Mouse (Mus musculus) layer of hippocampus, postnatal 36 days (tissue): ENCODE measurements around the gene Gm6337. TPM values are rescaled to one million over a fixed set of nuclear protein-coding genes. Genes with fewer than 3 reads are reported as not detected.
"Not testable (repeated sequence)": the region's sequence is repeated elsewhere in the genome, so short reads cannot be mapped to it uniquely, and the experiment has no call there.

ENCODE experiments used
- DNase-seq, 2 experiments: peaks; one replicate each; pipeline ENCODE4 v3.0.0; 2022
- total RNA-seq, 2 experiments: library from RNA; stranded (reverse); gene quantifications; 2 replicates each; pipeline ENCODE4 v1.2.3; 2021

Gm6337 gene
- total RNA-seq, result not detected

DNA sequence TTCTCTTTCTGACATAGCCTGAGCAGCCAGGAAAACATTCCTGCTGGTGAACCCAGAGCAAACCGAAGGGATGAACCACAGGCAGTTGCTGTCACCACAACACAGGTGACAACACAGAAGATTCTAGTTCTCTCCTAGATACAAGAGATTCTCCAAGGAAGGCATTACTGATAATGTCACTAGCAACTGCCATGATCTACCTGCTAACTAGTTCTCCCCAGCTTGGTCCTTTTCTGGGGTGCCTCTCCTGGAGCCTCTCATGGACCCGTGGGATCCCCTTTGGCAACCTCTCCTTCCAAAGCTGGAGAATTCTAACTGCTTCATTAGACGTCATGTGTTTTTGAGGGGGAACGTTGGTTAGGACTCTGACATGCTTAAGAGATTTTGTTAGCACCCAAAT, at the start of gene Gm6337:
TSS of gene Gm6337 (minus strand) at position 101 of the 400 bp plus-strand sequence.
- DNase-seq, result not testable (repeated sequence)

DNA sequence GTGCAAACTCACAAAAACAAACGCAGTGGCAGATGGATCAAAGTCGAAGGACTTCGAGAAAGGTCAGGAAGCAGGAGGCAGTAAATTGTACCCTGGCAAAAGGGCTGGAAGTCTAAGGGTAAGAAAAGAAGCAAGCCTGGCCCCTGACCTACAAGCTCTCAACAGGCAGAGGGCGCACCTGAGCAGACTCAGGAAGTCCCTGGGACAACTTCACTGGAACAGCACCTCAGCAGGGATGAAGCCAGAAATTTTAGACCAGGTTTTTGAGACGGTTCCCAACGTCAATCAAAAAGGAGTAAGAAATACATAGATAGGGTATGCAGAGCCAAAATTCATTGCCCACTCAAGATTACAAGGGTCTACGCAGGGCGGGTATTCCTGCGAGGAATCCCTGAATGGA, 49.4 kb upstream of the Gm6337 start:
- DNase-seq, result not testable (repeated sequence)

DNA sequence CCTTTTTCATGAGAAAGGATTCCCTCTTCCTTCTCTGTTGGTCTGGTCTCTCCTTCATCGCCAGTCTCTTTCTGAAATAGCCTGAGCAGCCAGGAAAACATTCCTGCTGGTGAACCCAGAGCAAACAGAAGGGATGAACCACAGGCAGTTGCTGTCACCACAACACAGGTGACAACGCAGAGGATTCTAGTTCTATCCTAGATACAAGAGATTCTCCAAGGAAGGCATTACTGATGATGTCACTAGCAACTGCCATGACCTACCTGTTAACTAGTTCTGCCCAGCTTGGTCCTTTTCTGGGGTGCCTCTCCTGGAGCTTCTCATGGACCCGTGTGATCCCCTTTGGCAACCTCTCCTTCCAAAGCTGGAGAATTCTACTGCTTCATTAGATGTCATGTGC, 35.8 kb upstream of the Gm6337 start, which contains the start of gene Gm8206:
TSS of gene Gm8206 (minus strand) at position 101 of the 400 bp plus-strand sequence.
- not testable (repeated sequence) for DNase-seq

Other genes with a start within 250 kb of the Gm6337 start
- gene Gm3424, start 227.9 kb downstream of the Gm6337 start, total RNA-seq, result not detected
- 1 to 10 TPM; 1.0 to 1.1 TPM for gene Gm8237, start 177.9 kb downstream of the Gm6337 start, total RNA-seq
- 1 to 10 TPM; 1.0 to 1.5 TPM for gene Gm3248, start 96.5 kb downstream of the Gm6337 start, total RNA-seq
- gene Gm3453, start 79.1 kb downstream of the Gm6337 start, total RNA-seq, result not detected
- gene Gm8206, start 35.7 kb upstream of the Gm6337 start, total RNA-seq, result under 1 TPM in 1 of 2 experiments, not detected in 1; 0.71 TPM
- gene Gm3468, start 50.4 kb upstream of the Gm6337 start, total RNA-seq, result 1 to 10 TPM; 1.3 to 1.4 TPM
- gene Gm3476, start 67.5 kb upstream of the Gm6337 start, total RNA-seq, result not detected
- 1 to 10 TPM in 1 of 2 experiments, under 1 TPM in 1; 0.94 to 1.1 TPM for gene Gm21560, start 161.0 kb upstream of the Gm6337 start, total RNA-seq
- 1 to 10 TPM; 2.1 to 2.8 TPM for gene Gm3411, start 229.0 kb upstream of the Gm6337 start, total RNA-seq
- not detected for gene Gm21103, start 246.6 kb upstream of the Gm6337 start, total RNA-seq